Mouse (Mus musculus) retina, embryonic 14.5 days (tissue): ENCODE measurements around the gene Elmo2.

Experiments used
- DNase-seq: peaks from one replicate; pipeline ENCODE4 v3.0.0-alpha.2; 2015; ENCODE audit warnings: low spot score

The Elmo2 gene

DNA sequence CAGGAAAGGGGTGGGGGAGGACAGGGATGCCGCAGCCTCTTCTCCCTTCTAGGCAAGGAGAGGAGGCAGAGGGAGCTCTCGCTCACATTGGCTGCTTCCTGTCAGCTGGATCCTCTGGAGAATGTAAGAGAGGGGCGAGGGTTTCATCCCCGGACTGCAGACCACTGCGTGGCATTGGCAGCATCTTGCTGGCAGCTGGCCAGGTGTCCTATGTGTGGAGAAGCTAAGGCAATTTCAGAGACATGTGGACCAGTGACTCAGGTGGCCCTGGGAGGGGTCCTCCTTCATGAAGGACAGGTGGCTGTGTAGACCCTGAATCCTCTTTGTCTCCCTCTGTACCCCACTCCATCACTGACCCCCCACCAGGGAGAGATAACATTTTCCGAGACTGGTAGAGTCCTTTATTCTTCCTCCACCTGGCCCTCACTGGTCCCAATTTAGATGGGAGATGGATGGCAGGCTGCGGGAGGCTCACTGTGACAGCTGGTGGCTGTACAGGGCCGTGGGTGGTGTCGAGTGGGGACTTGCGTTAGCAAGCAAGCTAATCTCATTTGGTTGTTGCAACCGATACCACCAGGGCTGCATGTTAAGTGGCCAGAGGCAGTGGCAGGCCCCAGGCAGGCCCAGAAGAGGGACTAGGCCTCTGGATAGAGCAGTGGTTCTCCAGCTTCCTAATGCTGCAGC, 69.0 kb downstream of the Elmo2 start:
- no peak for DNase-seq

DNA sequence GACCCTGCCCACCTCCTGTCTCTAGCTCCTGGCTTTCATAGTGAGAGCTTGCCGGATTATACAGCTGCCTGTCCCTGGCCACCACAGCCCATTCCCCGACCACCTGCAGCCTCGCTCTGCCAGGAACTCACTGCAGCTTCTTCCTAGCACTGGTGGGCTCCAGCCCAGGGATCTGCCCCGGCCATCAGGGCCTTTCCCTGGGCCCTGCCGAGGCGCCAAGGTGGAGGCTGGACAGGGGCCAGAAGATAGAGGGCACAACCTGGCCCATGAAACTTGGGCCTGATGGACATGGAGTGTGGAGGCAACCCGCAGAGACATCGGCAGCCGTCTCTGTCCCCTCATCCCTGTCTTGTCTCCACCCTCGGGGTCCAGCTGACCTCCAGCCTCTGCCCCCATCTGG, 70.1 kb downstream of the Elmo2 start:
- no peak for DNase-seq

DNA sequence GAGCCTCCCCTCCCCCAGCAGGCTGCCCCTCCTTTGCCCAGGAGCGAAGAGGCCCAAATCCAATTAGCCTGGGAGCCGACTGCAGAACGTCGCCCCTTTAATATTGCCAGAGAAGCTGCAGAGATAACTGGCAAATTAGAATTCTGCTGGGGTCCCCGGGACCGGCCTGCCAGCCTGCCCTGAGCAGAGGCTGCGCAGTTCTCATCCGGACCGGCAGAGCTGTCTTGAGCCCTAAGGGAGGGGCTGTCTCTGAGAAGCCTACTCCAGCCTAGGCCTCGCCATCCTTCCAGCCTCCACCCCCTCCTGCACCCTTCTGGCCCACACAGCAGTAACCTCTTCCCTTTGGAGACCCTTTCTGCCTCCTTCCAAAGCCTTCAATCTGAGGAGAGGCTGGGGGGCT, 72.4 kb downstream of the Elmo2 start:
- peak; percentile 48 for DNase-seq

DNA sequence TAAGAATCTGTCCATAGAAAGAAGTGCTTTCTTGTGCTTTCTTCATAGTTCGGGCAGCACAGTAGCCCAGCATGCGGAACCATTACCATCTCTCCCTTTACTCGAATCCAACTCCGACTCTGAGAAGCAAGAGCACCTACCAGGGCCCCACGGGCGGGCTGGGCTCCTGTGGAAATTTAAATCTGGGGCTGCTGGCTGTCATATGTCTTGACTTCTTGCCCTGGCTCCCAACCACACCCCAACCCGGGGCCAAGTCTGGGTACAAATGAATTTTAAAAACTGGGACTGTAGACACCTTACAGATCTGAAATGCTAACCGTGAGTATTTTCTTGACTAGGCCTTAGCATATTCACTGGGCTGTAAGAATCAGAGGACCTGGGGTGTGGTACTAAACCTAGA, 73.0 kb downstream of the Elmo2 start:
- no peak for DNase-seq

DNA sequence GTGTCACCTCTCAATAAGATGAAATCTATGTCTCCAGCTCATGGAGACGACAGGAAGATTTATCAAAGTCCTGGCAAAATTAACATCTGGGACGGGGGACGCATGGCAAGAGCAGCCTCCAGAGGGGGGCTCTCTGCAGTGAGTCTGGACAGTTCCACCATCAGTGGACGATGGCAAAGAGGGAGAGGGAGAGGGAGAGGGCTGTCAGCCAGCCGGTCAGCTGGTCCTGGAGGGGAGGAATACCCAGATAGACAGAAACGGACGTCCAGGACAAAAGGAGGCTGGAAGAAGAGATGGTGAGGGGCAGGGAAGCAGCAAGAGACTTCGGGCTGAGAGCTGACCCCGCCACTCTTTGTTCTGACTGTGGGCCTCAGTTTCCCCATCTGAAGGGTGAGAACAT, 73.5 kb downstream of the Elmo2 start:
- DNase-seq, result no peak

DNA sequence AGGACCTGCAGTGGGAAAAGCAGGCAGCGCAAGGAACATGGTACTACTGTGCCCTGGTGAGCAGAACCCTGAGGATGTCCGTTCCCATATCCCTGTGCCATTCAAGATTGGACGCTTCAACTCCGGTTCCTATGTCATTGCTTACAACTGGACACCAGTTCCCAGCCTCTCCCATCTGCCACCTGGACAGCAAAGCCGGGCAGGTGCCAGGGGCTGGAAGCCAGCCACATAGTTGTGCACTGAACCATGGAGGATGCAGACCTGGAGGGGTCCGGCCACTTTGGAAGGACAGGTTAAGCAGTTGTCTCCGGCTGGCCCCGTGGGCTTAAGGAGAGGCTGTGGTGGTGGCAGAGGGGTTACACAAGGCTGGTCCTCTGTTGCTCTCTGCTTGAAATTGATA, 73.9 kb downstream of the Elmo2 start:
- no peak for DNase-seq

DNA sequence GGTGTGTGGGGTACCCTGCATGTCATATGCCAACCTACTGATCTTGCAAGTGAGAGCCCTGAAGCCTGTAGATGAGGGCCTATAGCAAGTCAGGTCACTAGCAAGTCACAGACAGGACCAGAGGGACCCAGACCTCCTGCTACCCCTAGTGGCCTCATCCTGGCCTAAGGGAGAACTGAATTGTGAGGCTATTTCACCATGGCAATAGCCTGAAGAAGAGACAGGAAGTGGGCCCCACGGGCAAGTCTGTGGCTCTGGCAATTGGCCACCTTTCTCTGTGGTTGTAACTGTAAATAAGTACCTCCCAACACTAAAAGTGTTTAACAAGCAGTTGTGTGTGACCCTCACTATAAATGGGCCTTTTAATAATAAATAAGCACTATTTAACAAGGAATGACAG, 75.4 kb downstream of the Elmo2 start:
- no peak for DNase-seq

DNA sequence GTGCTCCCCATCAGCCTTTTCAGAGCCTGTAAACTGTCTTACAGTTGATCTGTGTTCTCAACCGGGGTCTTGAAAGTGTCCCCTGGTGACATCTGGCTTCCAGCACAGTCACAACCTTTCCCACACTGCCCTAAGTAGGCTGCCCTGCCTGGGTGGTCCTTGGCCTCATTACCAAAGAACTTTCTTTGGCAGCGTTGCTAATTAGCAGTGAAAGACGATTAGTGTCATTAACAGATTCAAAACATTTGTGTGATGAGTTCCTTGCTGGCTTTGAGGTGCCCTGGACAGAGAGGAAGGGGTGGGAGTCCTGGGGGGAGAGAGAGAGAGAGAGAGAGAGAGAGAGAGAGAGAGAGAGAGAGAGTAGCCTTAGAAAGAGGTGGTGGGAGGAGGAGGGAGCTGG, 77.3 kb downstream of the Elmo2 start:
- peak; percentile 91 for DNase-seq

DNA sequence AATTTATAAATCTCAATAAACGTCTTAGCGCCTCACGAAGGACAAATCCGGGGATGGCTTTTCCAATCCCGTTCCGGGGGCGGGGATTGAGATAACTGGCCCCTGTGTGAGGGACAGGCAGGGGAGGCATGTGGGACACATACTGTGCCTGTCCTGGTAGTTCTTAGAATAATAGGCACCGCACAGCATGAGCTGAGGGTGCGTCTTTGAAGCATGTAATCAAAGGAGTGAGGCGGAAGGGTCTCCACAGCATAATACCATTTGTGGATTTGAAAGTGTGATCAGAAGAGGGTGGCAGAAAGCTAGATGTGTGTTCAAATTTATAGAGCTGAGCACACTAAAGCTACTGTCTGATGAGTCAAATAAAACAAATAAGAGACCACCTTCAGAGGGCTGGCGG, 79.9 kb downstream of the Elmo2 start:
- DNase-seq, result no peak

DNA sequence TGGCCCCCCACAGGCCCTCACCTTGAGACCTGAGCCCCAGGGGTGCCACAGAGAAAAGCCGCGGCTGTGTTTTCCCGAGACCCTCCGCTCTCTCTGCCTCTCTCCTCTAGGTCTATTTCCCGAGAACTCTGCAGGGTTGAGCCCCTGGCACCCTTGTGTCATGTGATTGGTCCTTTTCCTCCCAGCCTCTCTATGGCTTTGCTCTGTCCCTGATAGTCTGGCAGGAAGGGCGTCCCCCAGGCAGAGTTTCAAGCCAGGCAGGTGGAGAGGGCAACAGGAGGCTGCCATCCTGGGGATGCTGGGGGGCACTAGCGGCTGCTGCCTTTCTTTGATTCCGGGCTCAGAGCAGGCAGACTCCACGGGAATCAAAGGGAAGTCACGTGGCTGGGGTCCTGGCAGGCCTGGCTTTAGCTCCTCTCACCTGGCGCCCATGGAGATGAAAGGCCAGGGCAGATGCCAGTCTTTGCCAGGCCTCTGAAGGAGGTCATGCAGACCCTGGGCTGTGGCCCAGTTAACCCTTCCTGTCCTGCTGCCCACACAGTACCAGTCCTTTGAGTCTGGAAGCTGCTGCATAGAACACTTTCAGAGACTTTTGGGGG, 83.1 kb downstream of the Elmo2 start:
- no peak for DNase-seq

DNA sequence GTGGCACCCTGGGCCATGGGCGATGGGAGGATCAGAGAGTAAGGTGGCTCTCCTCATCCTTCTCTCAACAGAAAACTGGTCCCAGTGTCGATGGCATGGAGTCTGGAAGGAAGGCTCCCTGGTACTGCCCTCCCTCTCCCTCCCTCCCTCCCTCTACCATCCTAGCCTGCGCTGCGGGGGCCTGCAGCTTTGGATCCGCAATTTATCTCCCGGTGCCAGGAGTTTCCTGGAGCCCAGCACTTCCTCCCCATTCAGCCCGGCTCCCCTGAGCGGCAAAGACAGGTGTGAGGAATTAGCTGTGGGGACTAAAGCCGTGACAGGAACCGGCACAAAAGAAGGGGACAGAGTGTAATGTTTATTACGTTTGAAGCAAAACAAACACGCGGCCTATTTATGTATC, 83.7 kb downstream of the Elmo2 start:
- DNase-seq, result no peak

DNA sequence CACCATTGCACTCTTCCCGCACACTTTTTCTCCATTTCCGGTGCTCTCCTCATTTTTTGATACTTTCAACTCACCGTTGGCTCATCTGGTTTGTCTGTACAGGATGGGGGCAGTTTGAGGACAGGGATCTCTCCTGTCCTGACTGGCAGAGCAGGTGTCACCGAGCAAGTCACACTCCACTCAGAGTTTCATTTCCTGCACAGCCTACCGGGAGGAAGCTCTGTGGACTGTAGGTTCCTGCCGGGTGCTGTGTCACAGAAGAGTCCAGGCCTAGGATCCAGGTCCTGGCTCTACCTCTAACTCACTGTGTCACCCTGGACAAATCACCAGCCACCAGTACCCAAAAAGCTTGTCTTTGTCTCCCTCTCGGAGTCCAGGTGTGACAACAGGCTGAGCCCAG, 84.5 kb downstream of the Elmo2 start:
- DNase-seq, result no peak

DNA sequence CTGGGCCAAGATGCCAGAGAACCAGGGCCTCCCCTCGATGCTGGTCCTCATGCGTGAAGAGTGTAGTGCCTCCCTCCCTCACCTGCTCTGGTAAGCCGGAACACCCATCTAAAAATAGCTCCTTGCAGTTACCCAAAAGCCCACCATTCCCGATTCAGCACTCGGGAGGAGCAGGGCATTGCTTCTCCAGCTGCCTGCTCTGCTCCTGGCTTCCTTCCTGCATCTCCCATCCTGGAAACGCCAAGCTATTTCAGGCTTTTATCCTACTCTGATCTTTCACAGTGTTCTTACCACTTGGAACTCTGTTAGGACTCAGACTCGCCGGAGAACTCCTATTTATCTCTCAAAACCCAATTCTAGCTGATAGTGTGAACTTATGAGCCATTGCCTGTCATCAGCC, 85.9 kb downstream of the Elmo2 start:
- DNase-seq, result no peak

DNA sequence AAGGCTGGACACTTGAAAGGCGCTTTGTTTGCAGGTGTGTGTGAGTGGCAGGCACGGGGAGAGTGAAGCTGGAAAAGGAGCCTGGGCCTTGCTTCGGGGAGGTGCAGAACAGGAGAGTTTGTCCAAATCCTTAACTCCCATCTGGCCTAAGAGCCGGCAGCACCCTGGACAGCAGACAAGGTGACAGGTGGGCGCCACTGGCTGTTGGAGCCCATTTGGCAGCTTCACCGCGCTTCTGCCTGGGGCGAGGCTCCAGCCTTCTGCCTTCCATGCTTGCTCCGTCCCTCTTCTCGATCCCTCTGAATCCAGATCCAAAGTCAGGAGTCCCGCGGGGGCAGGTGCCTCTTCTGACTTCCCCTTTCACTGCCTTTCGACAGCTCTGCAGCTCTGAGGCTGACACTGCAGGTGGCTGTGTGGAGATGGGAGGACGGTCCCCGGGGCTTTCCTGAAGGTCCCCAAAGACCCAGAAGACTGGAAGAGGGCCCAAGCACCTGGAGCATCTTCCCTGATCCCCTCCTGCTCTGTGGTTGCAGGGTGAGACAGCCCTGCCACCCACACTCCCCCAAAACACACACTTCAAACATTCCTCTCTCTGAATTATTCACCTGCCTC, 86.6 kb downstream of the Elmo2 start:
- DNase-seq, result no peak

DNA sequence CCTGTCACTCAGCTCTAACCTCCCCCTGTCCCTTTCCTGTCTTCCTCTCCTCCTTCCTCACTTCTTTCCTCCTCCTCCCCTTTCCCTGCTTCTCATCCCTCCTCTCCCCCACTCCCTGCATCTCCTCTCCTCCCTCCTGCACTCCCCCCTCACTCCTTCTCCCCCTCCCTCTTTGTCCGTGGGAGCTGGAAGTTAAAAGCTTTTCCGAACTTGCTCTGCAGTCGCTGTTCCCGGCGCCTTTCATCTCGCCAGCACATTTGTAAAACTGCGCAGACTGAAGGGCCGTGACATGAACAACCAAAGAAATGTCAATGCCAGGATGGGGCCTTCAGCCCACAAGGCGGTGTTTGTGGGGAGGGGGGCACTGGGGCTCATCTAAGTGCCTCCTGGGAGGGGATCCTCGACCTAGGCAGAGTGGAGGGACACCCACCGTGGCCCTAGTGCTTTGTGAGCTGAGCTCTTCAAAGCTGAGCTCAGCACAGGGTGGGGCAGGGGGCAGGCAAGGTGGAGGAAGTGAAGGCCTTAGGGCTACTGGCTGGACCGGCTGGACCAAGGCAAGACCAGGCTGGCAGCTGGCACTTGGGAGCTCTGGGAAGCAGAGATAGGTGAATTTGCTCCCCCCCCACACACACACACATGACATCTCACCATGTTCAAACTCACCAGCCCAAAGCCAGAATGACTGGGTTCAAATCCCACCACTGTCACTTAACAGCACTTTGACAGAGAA, 87.7 kb downstream of the Elmo2 start:
- DNase-seq, result no peak
